Mouse (Mus musculus) hindbrain, embryonic 16.5 days (tissue): Measurements from ENCODE around the gene Gata3. TPM values are rescaled to one million over a fixed set of nuclear protein-coding genes. Genes with fewer than 3 reads are reported as not detected.

Experiments used
- ATAC-seq: fragments of 200-750 bp; cut with Nextera tagmentation; 2 replicates; pipeline ENCODE4 v1.8.0; 2017; ENCODE audit warnings: moderate TSS enrichment, moderate library complexity
- H3K27ac ChIP-seq: fragments of 300-500 bp; sonication (generic); 2 replicates; pipeline ENCODE4 v1.5.1; 2014; ENCODE audit warnings: low read depth, mild to moderate bottlenecking, control low read depth, low read length, moderate library complexity
- H3K27me3 ChIP-seq: fragments of 300-500 bp; sonication (generic); replicated peaks from 2 replicates; pipeline ENCODE4 v1.6.1; 2014; ENCODE audit warnings: low read length; ENCODE audit not compliant: control insufficient read depth, insufficient read depth
- H3K36me3 ChIP-seq: fragments of 300-500 bp; sonication (generic); 2 replicates; pipeline ENCODE4 v1.6.1; 2014; ENCODE audit warnings: mild to moderate bottlenecking, low read length, moderate library complexity, mixed read lengths; ENCODE audit not compliant: control insufficient read depth, insufficient read depth
- H3K4me1 ChIP-seq: fragments of 300-500 bp; sonication (generic); 2 replicates; pipeline ENCODE4 v1.6.1; 2014; ENCODE audit warnings: low read depth, low read length; ENCODE audit not compliant: control insufficient read depth, insufficient read depth
- H3K4me2 ChIP-seq: fragments of 300-500 bp; sonication (generic); 2 replicates; pipeline ENCODE4 v1.6.1; 2014; ENCODE audit warnings: mild to moderate bottlenecking, low read length, control low read depth, moderate library complexity
- H3K4me3 ChIP-seq: fragments of 300-500 bp; sonication (generic); 2 replicates; pipeline ENCODE4 v1.5.1; 2014; ENCODE audit warnings: mild to moderate bottlenecking, low read length, control low read depth, moderate library complexity
- H3K9ac ChIP-seq: fragments of 300-500 bp; sonication (generic); 2 replicates; pipeline ENCODE4 v1.6.1; 2014; ENCODE audit warnings: low read depth, mild to moderate bottlenecking, control low read depth, low read length, moderate library complexity
- H3K9me3 ChIP-seq: fragments of 300-500 bp; sonication (generic); 2 replicates; pipeline ENCODE4 v1.6.1; 2014; ENCODE audit warnings: mild to moderate bottlenecking, low read length, moderate library complexity; ENCODE audit not compliant: control insufficient read depth
- WGBS: fragments of 180-500 bp; shearing (Covaris S2); extraction: QIAGEN DNeasy Blood & Tissue Kit; methylation state at CpG from one replicate; pipeline ENCODE4 v1.1.7; 2014; 5-methylcytosine and 5-hydroxymethylcytosine counted together
- polyA plus RNA-seq: library from polyadenylated mRNA; unstranded; fragments of >200 nt; fragmentation: Nextera tagmentation; extraction: Ambion mirVana; gene quantifications from 2 replicates; pipeline ENCODE4 v1.2.1, GENCODE M21; 2015

Gene Gata3
- 27.2 and 33.8 TPM in 2 replicates for polyA plus RNA-seq

DNA sequence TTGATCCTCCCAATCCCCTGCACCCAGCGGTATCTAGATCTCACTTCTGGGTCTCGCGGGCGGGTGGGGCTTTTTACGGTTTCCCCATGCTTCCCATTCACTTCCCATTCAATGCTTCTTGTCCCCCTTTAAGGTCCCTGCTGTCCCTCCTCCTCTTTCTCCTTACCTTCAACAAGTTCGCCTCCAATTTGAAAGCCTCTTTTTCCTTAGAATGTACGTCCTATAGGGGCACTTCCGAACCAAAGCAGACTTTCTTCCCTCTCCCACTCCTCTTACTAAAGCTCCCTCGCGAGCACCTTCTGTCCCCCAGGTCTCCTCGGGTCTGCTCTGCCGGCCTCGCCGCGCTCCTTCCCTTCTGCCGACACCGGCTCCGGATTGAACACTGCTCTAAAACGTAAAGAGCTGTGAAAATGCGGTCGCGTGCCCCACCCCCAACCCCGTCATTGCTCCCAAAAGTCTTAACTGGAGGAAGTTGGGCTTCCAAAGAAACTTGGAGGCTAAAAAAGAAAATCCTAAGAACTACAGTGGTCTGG is at the start of gene Gata3:
TSS of gene Gata3 (minus strand) at position 384 of the 533 bp plus-strand sequence.
- peaks cover 55% of the 10 kb centered on the region for H3K27me3 ChIP-seq
- no peak within 1 kb of the TSS for H3K27ac ChIP-seq
- whole genome bisulfite sequencing: under 1% methylated on average over 23 of the region's 23 CpGs
- H3K4me1 ChIP-seq: no peaks in the 10 kb centered on the region
- peak within 1 kb of the TSS; percentile 39 for H3K4me2 ChIP-seq
- H3K9ac ChIP-seq: no peak within 1 kb of the TSS
- H3K9me3 ChIP-seq: no peaks in the 10 kb centered on the region
- peak within 1 kb of the TSS; percentile 26 for H3K4me3 ChIP-seq
- ATAC-seq: no peak
- H3K36me3 ChIP-seq: no peaks in the 10 kb centered on the region

DNA sequence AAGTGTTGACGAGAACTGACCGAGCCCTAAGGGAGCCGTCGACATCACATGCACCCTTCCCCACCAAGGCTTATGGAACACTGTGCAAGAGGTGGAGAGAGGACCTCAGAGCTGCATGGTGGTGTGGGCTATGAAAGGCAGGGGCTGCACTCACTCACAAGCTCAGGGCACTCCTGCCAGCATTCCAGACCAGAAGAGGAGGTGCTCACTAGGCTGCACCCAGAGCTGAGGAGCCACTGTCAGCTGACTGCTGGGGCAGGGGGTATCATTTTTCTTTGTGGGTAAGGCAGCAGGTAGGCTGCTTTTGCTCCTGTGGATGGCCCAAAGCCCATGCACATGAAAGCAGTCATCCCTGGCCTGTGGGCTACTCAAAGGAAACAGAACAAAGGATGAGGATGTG is 49.4 kb upstream of the Gata3 start:
- Histone ChIP-seq H3K9ac (no peak overlapping the region), H3K27me3 (no peaks in the 10 kb centered on the region), H3K4me3 (no peak overlapping the region), H3K4me2 (no peak overlapping the region), H3K4me1 (no peaks in the 10 kb centered on the region), H3K36me3 (no peaks in the 10 kb centered on the region), H3K9me3 (no peaks in the 10 kb centered on the region), H3K27ac (no peak overlapping the region)
- WGBS: 85% methylated on average over 4 of the region's 4 CpGs
- no peak for ATAC-seq

DNA sequence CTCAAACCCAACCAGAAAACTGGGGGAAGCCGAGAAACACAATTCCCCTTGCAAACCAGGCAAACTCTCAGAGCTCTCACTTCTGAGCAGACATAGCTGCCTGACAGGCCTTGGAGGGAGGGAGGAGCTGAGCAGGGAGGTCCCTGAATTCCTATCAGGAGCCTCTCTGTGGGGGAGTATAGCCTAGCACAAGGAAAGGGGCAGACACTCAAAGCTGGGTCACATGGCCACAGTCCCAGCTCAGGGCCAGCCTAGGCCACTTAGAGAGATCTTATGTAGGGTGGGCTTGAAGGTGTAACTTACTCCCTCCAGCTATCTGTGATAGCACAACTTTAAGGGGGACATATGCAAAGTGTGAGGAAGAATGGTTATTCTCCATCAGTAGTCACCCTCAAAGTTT is 46.1 kb upstream of the Gata3 start:
- 20% methylated on average over 1 of the region's 1 CpGs for WGBS
- Histone ChIP-seq H3K4me3 (no peak overlapping the region), H3K9ac (no peak overlapping the region), H3K36me3 (no peaks in the 10 kb centered on the region), H3K27ac (no peak overlapping the region), H3K4me2 (no peak overlapping the region), H3K9me3 (no peaks in the 10 kb centered on the region), H3K27me3 (no peaks in the 10 kb centered on the region), H3K4me1 (no peaks in the 10 kb centered on the region)
- 0 out of 2 replicates have a peak, but pooled peaks have one; percentile 40 for ATAC-seq

DNA sequence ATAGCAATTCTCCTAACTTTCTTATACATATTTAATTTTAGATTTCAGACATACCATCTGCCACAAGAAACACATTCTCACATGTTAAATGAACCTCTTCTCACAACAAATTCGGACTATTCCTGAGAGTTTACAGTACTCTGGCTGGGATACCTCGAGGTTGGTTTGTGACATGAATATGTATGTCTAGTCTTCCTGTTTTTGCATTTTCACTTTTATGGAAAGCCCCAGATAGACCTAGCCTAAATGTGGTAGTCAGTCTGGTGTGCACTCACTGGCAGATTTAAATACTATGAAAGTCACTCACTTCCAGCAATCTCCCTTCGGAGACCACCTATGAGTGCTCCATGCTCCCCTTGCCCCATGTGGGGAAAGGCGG is 37.1 kb upstream of the Gata3 start:
- no peaks in the 10 kb centered on the region; the same call in 1 of the 2 replicates for H3K4me1 ChIP-seq
- no peak overlapping the region for H3K9ac ChIP-seq
- H3K27ac ChIP-seq: no peak overlapping the region
- no peak overlapping the region for H3K4me2 ChIP-seq
- no peak for ATAC-seq
- H3K27me3 ChIP-seq: no peaks in the 10 kb centered on the region
- 68% methylated on average over 4 of the region's 4 CpGs for WGBS
- H3K9me3 ChIP-seq: no peaks in the 10 kb centered on the region
- no peak overlapping the region for H3K4me3 ChIP-seq
- no peaks in the 10 kb centered on the region for H3K36me3 ChIP-seq

DNA sequence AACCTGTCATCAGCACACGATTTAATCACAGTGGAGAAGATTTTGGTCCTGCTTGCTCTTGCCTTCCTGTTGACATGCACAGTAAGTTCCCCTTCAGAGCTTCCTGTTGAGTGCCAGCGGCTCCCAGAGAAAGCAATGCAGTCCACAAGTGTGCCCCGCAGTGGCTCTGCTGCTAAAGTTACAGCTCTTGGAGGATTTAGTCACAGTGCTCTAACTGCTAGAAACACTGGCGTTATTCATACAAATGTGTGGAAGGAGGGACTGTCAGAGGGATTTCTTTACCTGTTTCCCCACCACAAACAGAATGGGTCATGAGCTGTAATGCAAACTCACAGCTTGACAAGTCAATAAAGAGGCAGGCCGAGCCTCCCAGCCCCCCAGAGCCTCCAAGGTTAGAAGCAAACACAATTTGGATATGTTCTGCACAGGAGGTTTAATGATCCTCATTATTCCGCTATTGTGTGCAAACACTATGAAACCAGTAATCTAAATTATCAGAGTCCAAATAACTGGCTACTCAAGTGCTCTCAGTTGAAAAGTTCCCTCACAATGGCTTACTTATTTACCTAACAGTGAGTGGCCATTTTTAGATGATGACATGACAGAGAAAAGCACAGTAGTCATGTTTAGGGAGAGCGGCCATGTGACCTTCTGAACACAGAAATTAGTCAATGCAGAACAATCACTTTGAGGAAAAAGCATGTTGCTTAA is 36.5 kb upstream of the Gata3 start:
- Histone ChIP-seq H3K4me3 (no peak overlapping the region), H3K9me3 (no peaks in the 10 kb centered on the region), H3K36me3 (no peaks in the 10 kb centered on the region), H3K4me2 (no peak overlapping the region), H3K4me1 (no peaks in the 10 kb centered on the region; the same call in 1 of the 2 replicates), H3K27ac (no peak overlapping the region), H3K9ac (no peak overlapping the region), H3K27me3 (no peaks in the 10 kb centered on the region)
- 51% methylated on average over 7 of the region's 7 CpGs for WGBS
- ATAC-seq: no peak

DNA sequence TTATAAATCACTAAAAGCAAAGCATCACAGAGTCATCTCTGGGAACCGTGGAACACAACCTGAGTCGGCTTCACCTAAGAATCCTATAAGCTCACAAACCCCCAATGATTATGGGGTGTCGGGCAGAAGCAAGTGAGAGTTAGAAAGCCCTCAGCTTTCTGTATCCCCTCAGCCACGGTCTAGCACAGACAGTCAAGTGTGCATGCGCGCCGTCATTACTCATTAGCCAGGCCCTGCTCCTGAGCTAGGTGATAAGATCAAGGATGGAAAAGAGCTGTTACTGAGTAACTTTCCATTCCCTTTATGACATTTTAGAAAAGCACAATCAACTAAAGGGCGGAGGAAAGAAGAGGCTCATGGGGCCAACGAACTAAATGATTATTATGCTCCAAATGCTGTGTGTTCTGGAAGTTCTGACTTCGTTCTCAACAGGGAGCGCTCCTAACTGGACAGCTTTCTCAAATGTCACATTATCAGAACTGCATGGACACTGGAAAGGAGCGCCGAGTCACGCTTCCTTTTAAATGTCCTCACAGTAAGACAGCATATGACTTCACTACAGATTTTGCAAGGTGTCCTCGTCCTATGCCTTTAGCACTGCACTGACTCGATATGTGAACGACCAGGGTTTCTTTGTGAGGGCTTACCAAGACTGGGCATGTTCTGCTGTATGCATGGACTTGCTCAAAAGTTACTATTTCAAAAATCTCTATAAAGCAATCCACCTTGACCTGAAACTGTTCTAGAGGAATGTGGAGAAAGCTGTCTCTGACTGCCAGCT is 29.0 kb upstream of the Gata3 start:
- no peaks in the 10 kb centered on the region for H3K4me1 ChIP-seq
- H3K9ac ChIP-seq: no peak overlapping the region
- H3K27ac ChIP-seq: no peak overlapping the region
- H3K36me3 ChIP-seq: peaks cover 3% of the 10 kb centered on the region; the same call in 1 of the 2 replicates
- H3K4me3 ChIP-seq: no peak overlapping the region
- no peak overlapping the region for H3K4me2 ChIP-seq
- H3K27me3 ChIP-seq: no peaks in the 10 kb centered on the region
- 89% methylated on average over 17 of the region's 17 CpGs for WGBS
- no peaks in the 10 kb centered on the region for H3K9me3 ChIP-seq
- ATAC-seq: no peak

DNA sequence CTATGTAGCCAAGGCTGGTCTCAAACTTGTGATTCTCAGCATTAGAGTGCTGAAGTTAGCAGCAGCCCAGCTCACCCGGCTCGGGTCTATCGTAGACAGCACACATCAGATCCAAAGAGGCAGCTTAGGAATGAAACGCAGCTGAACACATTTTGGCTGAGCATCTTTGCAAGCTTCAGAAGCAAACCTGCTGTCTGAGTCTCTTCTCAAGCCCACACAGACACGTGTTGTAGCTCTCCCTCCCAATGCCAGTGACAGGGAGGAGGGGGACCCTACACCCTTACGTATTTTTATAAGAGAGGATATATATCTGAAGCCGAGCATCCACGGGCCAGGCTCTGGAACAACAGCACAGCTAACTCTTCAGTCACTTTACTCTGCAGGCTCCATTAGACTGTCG is 27.8 kb upstream of the Gata3 start:
- Histone ChIP-seq H3K4me3 (no peak overlapping the region), H3K27ac (no peak overlapping the region), H3K4me1 (no peaks in the 10 kb centered on the region), H3K27me3 (no peaks in the 10 kb centered on the region), H3K9ac (no peak overlapping the region), H3K4me2 (no peak overlapping the region), H3K9me3 (no peaks in the 10 kb centered on the region), H3K36me3 (peaks cover 3% of the 10 kb centered on the region; the same call in 1 of the 2 replicates)
- WGBS: 90% methylated on average over 9 of the region's 9 CpGs
- no peak for ATAC-seq

DNA sequence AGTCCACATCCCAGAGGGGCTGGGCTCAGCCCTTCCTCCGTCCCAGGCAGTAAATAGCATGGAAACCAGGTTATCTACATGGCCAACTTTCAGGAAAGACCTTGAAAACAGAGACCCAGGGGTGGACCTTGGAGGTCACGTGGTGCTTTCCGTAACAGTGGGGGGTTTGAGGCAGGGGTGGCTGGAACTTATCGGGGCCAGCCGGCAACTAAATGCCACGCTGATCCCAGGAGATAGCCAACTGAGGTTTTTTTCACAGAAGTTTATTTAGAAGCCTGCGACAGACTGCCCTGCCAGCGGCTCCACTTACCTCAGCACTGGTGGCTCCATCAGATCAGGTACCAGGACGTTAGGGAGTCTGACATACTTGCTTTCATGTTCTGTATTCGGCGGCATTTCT is 16.2 kb upstream of the Gata3 start:
- Histone ChIP-seq H3K4me2 (peak overlapping the region; percentile 19), H3K27me3 (peaks cover 6% of the 10 kb centered on the region; the same call in 1 of the 2 replicates), H3K4me3 (no peak overlapping the region), H3K36me3 (no peaks in the 10 kb centered on the region), H3K9ac (no peak overlapping the region), H3K27ac (no peak overlapping the region), H3K9me3 (no peaks in the 10 kb centered on the region), H3K4me1 (no peaks in the 10 kb centered on the region)
- ATAC-seq: no peak
- WGBS: 11% methylated on average over 11 of the region's 11 CpGs
